ENCODE assay signal across 13 mouse cellular contexts in genomic region chr13:97618190-97618586, GRCm38 (mm10).
DNase-seq lines count a peak whose midpoint lies in the region; ATAC-seq lines count a peak whose summit lies in the region.
"Had no signal": no experiment of that assay in that cellular context is flagged by ENCODE, and none has a peak within 500 bp of the region (broad histone marks: within the 10 kb centered on the region; RNA-seq: fewer than 3 reads in every experiment).

No protein-coding gene starts in this region.

- H3K9me3 ChIP-seq in kidney, embryonic 14.5 days (ENCODE audit: control insufficient read depth, low read length) = no peaks in the 10 kb centered on the region
- H3K9me3 ChIP-seq in limb, embryonic 13.5 days = no peaks in the 10 kb centered on the region
- H3K9me3 ChIP-seq in midbrain, embryonic 14.5 days (ENCODE audit: control insufficient read depth, low read length) = no peaks in the 10 kb centered on the region
- H3K9me3 ChIP-seq in forebrain, embryonic 14.5 days (replicated peaks; ENCODE audit: control insufficient read depth, low read length) = no peaks in the 10 kb centered on the region
- H3K9me3 ChIP-seq: forebrain, embryonic 15.5 days; hindbrain, embryonic 10.5 days had no signal

- peak overlapping the region; percentile 76 for H3K27ac ChIP-seq in kidney, embryonic 14.5 days (ENCODE audit: low read depth, low read length)
- H3K27ac ChIP-seq in limb, embryonic 13.5 days = no peak overlapping the region; the same call in 1 of the 2 replicates
- H3K27ac ChIP-seq in midbrain, embryonic 14.5 days (replicated peaks; ENCODE audit: low read depth, low read length) = no peak overlapping the region
- H3K27ac ChIP-seq in forebrain, embryonic 14.5 days (ENCODE audit: low read depth, low read length) = no peak overlapping the region
- H3K27ac ChIP-seq: forebrain, embryonic 15.5 days; hindbrain, embryonic 10.5 days; layer of hippocampus, adult 2 months; macrophage had no signal

- DNase-seq in kidney, adult 9 months = no peak
- DNase-seq in urinary bladder, postnatal 14 days (ENCODE audit: low spot score) = peak; percentile 12
- no peak for DNase-seq in urinary bladder, postnatal 36 days (ENCODE audit: low spot score in 2 of 2)
- no peak for DNase-seq in midbrain, embryonic 14.5 days
- DNase-seq in Muller cell, postnatal 12 days (ENCODE audit: inconsistent ontology term) = no peak
- no peak for DNase-seq in forebrain, embryonic 14.5 days (ENCODE audit: low spot score)
- DNase-seq: left cerebral cortex, postnatal 4 days had no signal

- WGBS in kidney, embryonic 14.5 days = 59% methylated on average over 6 of the region's 6 CpGs
- 85% methylated on average over 6 of the region's 6 CpGs for WGBS in limb, embryonic 13.5 days
- WGBS in midbrain, embryonic 14.5 days = 97% methylated on average over 6 of the region's 6 CpGs
- WGBS in forebrain, embryonic 14.5 days = 91% methylated on average over 6 of the region's 6 CpGs

- no peaks in the 10 kb centered on the region for H3K27me3 ChIP-seq in kidney, embryonic 14.5 days (ENCODE audit: control insufficient read depth, insufficient read depth, low read length)
- no peaks in the 10 kb centered on the region for H3K27me3 ChIP-seq in limb, embryonic 13.5 days
- no peaks in the 10 kb centered on the region for H3K27me3 ChIP-seq in midbrain, embryonic 14.5 days (ENCODE audit: control insufficient read depth, insufficient read depth, low read length)
- H3K27me3 ChIP-seq in forebrain, embryonic 14.5 days (replicated peaks; ENCODE audit: control insufficient read depth, insufficient read depth, low read length) = no peaks in the 10 kb centered on the region
- H3K27me3 ChIP-seq: forebrain, embryonic 15.5 days had no signal

- no peak for ATAC-seq in kidney, embryonic 14.5 days (ENCODE audit: low FRiP score, low TSS enrichment)
- ATAC-seq in limb, embryonic 13.5 days (ENCODE audit: low FRiP score, low read depth) = no peak
- no peak for ATAC-seq in midbrain, embryonic 14.5 days (ENCODE audit: low FRiP score, low TSS enrichment)
- no peak for ATAC-seq in forebrain, embryonic 14.5 days
- ATAC-seq: forebrain, embryonic 15.5 days had no signal

- no peak overlapping the region for H3K4me3 ChIP-seq in kidney, embryonic 14.5 days (ENCODE audit: low read length)
- H3K4me3 ChIP-seq in limb, embryonic 13.5 days = no peak overlapping the region
- no peak overlapping the region for H3K4me3 ChIP-seq in midbrain, embryonic 14.5 days (replicated peaks; ENCODE audit: low read depth, low read length)
- H3K4me3 ChIP-seq in forebrain, embryonic 14.5 days (ENCODE audit: low read depth, low read length) = no peak overlapping the region
- H3K4me3 ChIP-seq: forebrain, embryonic 15.5 days; hindbrain, embryonic 10.5 days; layer of hippocampus, adult 2 months had no signal

- no peak overlapping the region for H3K9ac ChIP-seq in kidney, embryonic 14.5 days (ENCODE audit: low read depth, low read length)
- H3K9ac ChIP-seq in limb, embryonic 13.5 days = no peak overlapping the region
- H3K9ac ChIP-seq in midbrain, embryonic 14.5 days (replicated peaks; ENCODE audit: low read length) = no peak overlapping the region
- H3K9ac ChIP-seq in forebrain, embryonic 14.5 days (ENCODE audit: low read length) = no peak overlapping the region
- H3K9ac ChIP-seq: forebrain, embryonic 15.5 days had no signal

- peak overlapping the region; percentile 5; the same call in 1 of the 2 replicates for H3K4me2 ChIP-seq in kidney, embryonic 14.5 days (replicated peaks; ENCODE audit: low read depth, low read length)
- 0 out of 2 replicates have a peak overlapping the region, but pooled peaks have one; percentile 9 for H3K4me2 ChIP-seq in limb, embryonic 13.5 days (replicated peaks)
- H3K4me2 ChIP-seq in midbrain, embryonic 14.5 days (ENCODE audit: low read length) = no peak overlapping the region
- H3K4me2 ChIP-seq in forebrain, embryonic 14.5 days (ENCODE audit: low read length) = no peak overlapping the region
- H3K4me2 ChIP-seq: forebrain, embryonic 15.5 days had no signal

- H3K4me1 ChIP-seq in kidney, embryonic 14.5 days (ENCODE audit: control insufficient read depth, insufficient read depth, low read length) = peaks cover 5% of the 10 kb centered on the region; the same call in 1 of the 2 replicates
- peaks cover 12% of the 10 kb centered on the region for H3K4me1 ChIP-seq in limb, embryonic 13.5 days
- no peaks in the 10 kb centered on the region for H3K4me1 ChIP-seq in midbrain, embryonic 14.5 days (ENCODE audit: control insufficient read depth, insufficient read depth, low read length)
- no peaks in the 10 kb centered on the region for H3K4me1 ChIP-seq in forebrain, embryonic 14.5 days (ENCODE audit: control insufficient read depth, insufficient read depth, low read length)
- H3K4me1 ChIP-seq: forebrain, embryonic 15.5 days had no signal

- H3K36me3 ChIP-seq in kidney, embryonic 14.5 days (ENCODE audit: control insufficient read depth, insufficient read depth, low read length) = no peaks in the 10 kb centered on the region
- H3K36me3 ChIP-seq in limb, embryonic 13.5 days = no peaks in the 10 kb centered on the region
- no peaks in the 10 kb centered on the region for H3K36me3 ChIP-seq in midbrain, embryonic 14.5 days (ENCODE audit: control insufficient read depth, insufficient read depth, low read length)
- H3K36me3 ChIP-seq in forebrain, embryonic 14.5 days (ENCODE audit: control insufficient read depth, insufficient read depth, low read length) = no peaks in the 10 kb centered on the region
- H3K36me3 ChIP-seq: forebrain, embryonic 15.5 days; hindbrain, embryonic 10.5 days had no signal

Comparison
In these comparisons a context has a peak if more than half of its experiments do, and no peak if none do; other contexts are left out.
1. H3K4me2 ChIP-seq: peak in kidney, embryonic 14.5 days (single experiment) and limb, embryonic 13.5 days (single experiment); none in midbrain, embryonic 14.5 days (single experiment) and forebrain, embryonic 14.5 days (single experiment).